Mouse (Mus musculus): ENCODE measurements around the gene Cracr2b. TPM values are rescaled to one million over a fixed set of nuclear protein-coding genes. Genes with fewer than 3 reads are reported as not detected.
A peak's percentile ranks its signal among the peaks of the same experiment; 100 is the strongest.
"Not testable (repeated sequence)": the region's sequence is repeated elsewhere in the genome, so short reads cannot be mapped to it uniquely, and the experiment has no call there.

Cracr2b gene
- total RNA-seq, 2 experiments from 2014 or later = 19.7 to 23.1 TPM

DNA sequence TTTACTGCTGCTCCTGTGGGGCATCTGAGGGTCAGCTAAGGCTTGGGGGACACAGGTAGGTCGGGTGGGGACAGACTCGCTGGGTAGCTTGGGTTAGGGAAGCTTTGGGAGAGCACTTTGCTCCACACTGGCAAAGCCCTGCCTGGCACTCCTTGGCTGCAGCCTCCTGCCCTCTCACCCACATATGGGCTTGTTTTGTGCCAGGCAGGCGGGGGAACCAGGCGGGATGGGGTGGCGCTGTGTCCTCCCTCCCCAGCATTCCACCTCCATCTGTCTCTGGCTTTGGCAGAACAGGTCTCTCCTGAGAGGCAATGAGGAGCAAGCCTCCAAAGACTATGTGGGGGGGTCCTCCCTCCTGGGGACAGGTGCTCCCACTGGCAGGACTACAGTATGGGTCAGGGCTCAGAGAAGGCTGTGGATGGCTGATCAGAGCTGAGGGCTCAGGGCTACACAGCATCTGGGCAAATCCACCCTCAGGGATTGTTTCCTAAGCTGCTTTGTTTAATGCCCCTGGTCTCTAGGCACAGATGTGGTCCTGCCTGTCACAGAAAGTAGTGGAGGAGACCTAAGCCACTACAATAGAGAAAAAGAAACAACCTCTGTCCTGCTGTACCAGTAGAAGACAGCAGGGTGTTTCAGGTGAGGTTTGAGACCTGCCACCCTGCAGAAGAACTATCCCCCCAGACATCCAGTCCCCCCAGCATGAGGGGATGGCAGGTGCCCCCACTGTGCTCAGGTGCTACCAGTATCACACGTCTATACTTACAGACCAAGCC is 28.0 kb upstream of the Cracr2b start:
- intact Hi-C loops (cut with DNase I) = no loop called here
- DNase-seq (ENCODE audit: low spot score) = no peak

DNA sequence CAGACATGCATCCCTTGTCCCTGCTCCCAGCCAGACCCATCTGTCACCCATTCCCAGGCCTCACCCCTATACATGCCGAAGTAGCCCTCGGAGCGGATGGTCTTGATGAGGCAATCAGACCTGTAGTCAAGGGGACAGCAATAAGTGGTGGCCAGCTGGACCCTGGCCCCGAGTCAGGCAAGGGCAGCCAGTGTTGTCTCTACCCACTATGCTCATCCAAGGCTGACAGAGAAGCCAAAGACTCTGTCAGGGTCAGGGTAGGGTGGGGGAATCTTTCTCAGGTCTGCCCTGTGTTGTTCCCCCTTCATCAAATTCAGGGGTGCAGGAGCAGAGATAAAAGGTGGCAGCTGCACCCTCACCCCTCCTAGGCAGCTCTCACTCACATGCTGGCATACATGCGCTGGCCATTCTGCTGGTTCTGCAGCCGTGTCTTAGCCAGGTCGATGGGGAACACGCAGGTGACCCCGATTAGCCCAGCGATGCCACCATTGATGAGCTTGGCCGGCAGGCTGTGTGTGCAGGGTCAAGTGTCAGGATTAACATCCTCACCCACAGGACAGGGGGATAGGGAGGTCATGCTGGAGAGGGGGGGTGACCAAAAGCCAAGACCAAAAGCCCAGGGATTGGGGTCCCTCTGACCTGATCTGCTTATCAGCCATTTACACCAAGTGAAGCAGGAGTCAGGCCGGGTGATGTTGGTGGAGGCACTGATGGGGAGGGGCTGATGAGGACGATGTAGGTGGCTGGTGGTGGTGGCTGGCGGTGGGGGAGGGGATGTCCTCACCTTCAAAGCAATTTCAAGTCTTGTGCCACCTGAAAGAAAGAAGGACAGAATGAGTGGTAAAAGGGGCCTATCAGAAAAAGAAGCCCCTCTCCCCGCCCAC is 27.1 kb upstream of the Cracr2b start:
- intact Hi-C loops (cut with DNase I) = no loop called here
- no peak for DNase-seq (ENCODE audit: low spot score)

DNA sequence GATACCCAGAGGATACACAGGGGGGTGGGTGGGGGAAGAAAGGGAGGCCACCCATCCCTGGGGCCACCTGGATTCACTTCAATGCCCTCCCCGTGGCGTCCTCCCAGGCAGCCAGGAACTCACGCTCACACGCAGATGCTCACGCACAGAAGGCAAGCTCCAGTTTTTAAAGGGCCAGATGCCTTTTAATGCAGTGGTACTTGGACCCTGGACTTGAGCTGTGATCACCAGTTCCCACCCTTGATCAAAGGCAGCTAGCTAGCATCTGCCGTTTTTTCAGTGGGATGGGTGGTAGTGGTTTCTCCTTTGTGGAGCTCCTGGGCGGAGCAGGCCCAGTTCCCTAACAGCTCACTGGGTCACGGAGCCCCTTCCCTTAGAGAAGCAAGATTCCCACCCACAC is 26.4 kb upstream of the Cracr2b start:
- intact Hi-C loops (cut with DNase I) = no loop called here
- DNase-seq (ENCODE audit: low spot score) = no peak

DNA sequence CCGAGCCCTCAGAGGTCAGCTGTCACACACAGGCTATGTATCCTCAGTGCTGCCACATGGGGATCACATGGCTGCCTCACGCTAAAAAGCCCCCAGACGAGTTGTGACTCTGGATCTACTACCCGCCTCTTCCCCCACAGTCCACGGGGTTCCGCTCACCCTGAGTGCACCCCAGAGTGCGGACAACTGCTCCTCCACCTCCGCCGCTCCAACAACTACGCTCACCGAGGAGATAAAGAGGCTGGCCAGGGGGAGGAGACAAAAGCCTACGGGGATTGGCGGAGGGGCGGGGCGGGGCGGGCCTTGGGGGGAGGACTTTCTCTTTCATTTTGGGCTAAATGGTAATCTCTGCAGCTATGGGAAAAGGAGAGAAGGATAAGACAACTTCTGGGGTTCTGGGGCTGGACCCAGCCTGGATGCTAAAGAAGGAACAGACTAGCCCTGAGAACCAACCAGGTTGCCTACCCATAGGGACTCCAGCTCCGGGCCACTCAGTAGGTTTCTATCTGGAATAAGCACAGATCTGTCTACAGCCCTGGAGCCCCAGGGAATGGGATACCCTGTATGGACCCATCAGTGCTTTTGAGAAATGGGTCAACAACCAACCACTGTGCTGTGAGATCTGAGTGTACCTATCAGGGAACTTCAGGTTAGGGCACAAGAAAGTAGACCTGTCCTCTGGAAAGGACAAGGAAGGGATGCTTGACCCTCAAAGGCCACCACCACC is 25.6 kb upstream of the Cracr2b start:
- intact Hi-C loops (cut with DNase I) = no loop called here
- DNase-seq (ENCODE audit: low spot score) = no peak

DNA sequence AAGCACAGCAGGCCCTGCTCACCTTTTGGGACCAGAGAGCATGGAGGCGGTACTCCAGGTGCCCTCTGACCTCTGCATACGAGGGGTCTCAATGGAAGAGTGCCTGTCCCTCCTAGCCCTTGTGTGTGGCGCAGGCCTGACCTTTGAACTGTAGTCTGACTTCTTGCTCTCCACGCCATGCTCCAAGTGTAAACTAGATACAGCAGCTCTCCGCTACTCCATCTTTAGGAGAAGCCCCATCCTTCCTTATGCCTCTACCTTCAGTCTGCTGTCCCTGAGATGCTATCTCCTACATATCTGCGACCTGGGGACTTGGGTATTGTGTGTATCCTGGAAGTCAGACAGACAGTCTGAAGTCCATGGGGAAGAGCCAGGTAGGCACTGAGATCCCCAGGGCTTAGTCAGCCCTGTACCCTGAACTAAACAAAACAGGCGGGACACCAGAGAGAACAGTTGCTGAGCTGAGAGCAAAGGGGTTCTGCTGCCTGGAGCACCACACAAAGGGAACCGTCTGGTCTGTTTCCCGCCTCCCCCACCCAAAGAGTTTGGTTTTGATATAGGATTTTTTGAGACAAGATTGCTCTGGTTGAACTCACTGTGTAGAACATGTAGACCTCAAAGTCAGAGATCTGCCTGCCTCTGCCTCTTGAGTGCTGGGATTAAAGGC is 24.9 kb upstream of the Cracr2b start:
- intact Hi-C loops (cut with DNase I) = no loop called here
- no peak for DNase-seq (ENCODE audit: low spot score)

DNA sequence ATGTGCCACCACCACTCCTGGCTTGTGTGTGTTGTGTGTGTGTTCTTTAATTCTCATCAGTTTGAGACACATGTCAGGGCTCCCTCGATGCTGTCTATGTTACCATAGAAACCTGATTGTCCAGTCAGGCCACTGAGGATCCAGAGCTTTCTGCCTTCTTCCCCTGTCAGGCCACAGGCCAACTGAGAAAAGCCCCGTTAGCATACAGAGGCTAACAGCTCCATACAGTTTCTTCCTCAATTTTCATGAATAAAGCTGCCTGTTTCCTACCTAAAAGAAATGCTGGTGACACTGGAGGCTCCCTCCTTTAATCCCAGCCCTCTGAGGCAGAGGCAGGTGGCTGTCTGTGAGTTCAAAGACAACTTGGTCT is 24.4 kb upstream of the Cracr2b start:
- intact Hi-C loops (cut with DNase I) = no loop called here

DNA sequence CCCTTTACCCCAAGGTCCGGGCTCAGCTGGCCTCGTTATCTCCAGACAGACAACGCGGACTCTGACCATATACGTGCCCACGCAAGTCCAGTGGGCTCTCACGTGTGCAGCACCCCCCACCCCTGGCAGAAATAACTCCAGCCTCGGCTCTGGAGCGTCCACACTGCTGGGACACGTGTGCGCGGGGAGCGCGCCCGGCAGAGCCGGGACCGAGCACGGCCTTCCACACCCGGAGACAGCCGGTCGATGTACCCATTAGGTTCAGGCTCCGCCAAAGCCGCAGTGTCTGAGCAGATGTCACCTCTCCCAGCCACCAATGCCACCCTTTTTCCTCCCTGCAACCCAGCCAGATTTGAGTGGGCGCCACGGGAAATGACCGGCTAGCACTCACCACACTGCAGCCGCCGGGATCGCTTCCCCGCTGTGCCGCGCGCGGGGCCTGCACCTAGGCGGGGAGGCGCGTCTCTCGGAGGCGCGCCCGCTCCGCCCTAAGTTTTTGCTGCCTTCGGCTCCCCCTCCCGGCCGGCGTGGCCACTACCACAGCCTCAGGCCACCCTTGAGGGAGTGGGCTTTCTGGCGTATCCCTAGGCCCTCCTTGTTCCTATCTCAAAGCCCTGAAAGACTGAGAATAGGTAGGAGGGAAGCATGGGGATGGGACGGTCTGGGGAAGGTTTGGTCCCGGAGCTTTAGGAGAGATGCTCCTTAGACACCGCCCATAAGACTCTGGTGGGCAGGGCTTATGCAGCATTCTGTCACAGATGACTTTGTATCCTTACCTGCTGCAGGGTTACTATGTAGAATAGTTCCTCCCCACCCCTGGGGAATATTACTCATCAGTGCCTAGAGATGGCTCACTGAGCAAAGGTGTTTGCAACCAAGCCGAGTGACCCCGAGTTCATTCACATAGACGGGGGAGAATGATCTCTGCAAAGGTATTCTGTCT is 23.4 kb upstream of the Cracr2b start, which contains the start of gene Slc25a22:
Gene Slc25a22, minus strand, starts transcription at position 715 of the 943 bp plus-strand sequence.
- peak; percentile 71 for DNase-seq (ENCODE audit: low spot score)
- intact Hi-C loops (cut with DNase I) = loop anchor here (1.0 kb wide), 1 partner anchor 28 kb away; no protein-coding TSS in a partner anchor

More for the DNA sequence above, 24.4 kb upstream of the Cracr2b start:
- no peak for DNase-seq (ENCODE audit: low spot score)

DNA sequence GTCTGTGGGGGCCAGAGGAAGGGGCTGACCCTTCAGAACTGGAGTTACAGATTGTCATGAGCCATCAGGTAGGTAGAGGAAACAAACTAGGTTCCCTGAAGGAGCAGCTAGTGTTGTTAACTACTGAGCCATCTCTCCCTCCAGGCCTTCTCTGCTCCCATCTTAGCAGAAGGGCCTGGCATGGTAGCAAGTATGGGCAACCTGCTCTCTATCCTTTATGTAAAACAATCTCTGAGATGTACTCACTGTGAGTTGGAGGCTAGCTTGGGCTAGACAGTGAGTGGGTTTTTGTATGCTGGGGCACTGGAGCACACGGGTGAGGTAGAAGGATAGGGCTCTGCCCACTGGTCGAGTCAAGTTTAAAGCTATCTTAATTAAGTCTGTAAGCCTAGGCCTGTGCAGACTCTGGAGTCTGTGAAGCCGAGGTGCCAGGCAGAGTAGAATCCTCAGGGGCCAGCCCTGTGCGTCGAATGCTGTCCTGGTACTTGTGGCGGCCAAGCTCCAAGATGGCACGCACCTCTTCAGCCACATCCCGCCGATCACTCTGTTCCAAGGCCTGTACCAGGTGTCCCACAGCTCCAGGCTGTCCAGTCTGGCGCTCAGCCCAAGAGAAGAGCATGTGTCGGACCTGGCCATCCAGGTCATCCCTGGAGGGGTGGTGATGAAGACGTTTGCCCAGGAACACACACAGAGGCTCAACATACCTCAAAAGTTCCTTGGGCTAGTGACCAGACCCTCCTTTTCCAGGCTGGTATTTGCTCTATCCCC is 22.5 kb upstream of the Cracr2b start:
- intact Hi-C loops (cut with DNase I) = no loop called here
- no peak for DNase-seq (ENCODE audit: low spot score)

DNA sequence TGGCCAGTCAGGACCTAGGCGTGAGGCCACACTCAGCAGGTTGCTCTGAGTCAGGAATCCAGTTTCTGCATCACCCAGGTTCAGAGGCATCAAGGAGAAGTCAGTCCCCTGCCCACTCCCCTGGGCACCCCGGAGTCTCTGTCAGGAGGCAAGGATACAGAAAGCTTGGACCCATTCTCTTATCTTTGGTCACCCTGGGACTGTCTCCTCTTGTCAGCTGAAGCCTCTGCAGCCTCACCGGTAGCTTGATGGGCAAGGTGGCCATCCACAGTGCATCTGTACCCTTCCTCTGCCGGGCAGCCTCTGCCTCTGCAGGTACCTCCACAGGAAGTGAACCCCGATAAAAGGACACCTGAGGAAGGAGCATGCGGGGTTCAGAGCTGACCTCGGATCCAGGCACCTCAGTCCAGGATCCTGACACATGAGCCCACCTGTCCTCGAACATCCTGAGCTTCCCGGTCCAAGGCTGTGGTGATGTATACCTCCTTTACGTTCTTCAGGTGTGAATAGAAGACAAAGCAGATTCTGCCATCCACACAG is 21.7 kb upstream of the Cracr2b start:
- intact Hi-C loops (cut with DNase I) = no loop called here
- DNase-seq (ENCODE audit: low spot score) = no peak

DNA sequence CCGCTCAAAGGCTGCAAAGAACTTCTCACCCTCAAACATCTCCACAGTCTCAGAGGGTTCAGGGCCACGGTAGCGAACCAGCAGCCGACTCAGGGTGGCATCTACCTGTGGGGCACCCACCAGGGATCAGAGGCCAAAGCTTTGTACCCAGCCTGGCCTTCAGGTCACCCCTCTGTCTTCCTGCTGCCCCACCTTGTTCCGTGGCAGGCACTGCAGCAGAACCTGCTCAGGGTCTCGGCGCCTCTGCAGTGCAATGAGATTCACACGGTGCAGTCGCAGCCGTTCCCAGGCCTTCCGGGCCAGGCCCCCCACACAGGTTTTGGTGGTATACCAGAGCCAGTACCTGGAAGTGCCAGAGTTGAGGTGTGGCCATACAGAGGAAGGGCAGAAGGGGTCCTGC is 21.1 kb upstream of the Cracr2b start:
- intact Hi-C loops (cut with DNase I) = no loop called here
- no peak for DNase-seq (ENCODE audit: low spot score)

DNA sequence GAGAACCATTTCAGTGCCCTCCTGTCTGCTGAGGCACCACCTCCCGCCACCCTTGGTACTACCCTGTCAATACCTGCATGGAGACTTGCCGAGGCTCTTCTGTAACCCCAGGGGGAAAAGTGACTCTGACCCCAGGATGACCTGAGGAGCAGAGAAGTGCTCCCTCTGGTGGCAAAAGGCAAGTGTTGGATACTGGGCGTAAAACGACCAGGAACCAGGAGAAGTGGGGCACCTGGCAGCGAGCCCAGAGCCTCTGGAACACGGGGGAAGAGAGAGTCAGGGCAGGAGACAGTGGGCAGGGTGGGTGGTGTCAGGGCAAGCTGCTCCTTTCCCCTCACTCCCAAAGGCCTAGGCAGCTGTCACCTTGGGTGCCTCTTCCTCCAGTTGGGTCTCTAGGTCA is 20.3 kb upstream of the Cracr2b start:
- no peak for DNase-seq (ENCODE audit: low spot score)
- intact Hi-C loops (cut with DNase I) = no loop called here

DNA sequence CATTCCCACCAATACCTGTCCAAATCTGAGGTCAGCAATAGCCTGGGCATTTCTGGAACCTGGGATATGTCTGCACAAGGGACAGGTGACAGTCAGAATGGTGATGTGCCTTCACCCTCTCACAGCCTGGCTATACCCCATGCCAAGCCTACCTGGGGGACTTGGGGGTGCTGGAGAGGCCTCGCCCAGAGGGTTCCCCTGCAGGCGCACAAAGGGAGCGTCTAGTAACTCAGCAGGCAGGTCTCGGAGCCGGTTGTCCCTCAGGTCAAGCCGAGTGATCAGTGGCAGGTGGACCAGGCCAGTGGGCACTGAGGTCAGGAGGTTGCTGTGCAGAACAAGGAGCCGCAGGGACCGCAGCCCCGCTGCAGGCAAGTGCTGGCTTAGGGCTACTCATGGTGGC is 19.4 kb upstream of the Cracr2b start:
- no peak for DNase-seq (ENCODE audit: low spot score)
- intact Hi-C loops (cut with DNase I) = no loop called here

DNA sequence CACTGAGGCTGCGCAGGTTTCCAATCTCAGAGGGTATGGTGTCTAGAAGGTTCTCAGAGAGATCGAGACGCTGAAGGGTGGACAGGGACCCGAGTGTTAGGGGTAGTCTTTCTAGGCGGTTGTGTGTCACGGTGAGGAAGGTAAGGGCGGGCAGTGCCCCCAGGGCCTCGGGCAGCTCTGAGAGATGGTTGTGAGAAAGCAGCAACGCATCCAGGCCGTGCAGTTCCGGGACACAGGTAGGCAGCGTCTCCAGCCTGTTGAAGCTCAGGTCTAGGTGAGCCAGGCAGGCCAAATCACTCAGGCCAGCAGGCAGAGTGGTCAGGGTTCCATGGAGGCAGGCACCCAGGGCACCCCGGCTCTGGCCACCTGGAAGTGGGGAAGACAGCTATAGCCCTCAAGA is 18.7 kb upstream of the Cracr2b start:
- DNase-seq (ENCODE audit: low spot score) = no peak

DNA sequence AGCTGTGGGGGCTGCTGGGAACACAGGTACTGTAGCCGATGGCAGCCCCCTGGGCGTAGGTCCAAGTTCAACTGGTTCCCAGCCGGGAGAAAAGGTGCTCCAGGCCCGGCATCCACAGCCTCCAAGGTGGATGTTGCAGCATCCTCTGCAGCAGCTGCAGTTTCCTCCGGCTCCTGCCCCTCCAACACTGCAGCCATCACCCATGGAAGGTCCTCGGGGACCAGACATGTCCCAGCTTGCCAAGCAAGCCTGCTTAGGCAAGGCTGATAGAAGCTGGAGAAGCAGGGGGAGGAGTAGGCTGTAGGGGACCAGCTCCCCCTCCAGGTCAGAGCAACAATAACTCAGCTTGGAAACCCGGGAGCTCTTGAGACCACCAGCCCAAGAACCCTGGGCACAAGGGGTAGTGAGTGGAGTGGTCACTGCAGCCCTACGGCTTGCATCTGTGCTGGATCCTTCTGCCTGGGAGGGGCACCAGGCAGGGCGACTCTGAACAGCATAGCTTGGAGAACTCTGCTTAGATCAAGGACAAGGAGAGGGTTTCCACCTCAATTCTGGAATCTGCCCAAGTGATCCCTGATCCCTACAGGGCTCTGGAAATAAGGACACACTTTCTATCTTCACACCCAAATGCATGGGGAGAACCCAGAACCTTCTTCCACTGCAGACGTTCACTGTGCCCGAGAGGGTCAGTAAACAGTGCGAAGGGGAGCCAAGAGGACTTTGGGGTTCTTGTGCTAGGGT is 17.6 kb upstream of the Cracr2b start:
- intact Hi-C loops (cut with DNase I) = no loop called here
- DNase-seq (ENCODE audit: low spot score) = no peak

More for the DNA sequence above, 18.7 kb upstream of the Cracr2b start:
- intact Hi-C loops (cut with DNase I) = no loop called here

DNA sequence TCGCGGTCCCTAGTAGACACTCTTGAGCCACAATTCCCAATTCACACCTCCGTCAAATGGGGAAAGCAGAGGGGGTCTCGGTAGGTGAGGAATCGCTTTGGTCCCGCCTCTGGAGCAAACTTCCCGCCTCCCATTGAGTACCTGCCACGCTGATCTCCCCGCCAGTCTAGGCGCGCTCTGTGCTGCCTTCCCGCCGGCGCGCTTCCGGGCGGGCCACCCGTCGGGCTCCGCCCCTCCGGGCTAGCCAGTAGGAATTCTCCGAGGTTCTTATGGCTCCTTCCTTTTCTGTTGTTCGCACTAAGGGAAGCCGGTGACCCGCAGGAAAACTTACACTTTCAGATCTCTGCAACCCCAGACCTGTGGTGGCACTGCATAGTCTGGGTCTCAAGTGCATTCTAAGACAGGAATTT is 17.1 kb upstream of the Cracr2b start, which contains the start of gene Pidd1:
Gene Pidd1, minus strand, starts transcription at position 198 of the 410 bp plus-strand sequence.
- intact Hi-C loops (cut with DNase I) = no loop called here
- DNase-seq (ENCODE audit: low spot score) = no peak

DNA sequence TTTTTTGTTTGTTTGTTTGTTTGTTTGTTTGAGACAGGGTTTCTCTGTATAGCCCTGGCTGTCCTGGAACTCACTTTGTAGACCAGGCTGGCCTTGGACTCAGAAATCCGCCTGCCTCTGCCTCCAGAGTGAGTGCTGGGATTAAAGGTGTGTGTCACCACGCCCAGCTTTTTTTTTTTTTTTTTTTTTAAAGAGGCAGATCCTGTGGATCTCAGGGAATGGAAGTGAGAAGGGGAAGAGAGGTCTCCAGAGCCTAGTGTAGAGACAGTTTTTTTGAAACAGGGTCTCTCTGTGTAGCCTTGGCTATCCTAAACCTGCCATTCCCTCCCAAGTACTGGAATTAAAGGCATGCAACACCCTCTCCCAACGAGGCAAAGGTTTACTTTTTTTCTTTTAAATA is 14.5 kb upstream of the Cracr2b start:
- not testable (repeated sequence) for DNase-seq (ENCODE audit: low spot score)

More for the DNA sequence above, 14.5 kb upstream of the Cracr2b start:
- intact Hi-C loops (cut with DNase I) = not testable (repeated sequence)

Data from heart, postnatal 25 days (tissue).